Mouse (Mus musculus) CH12.LX (cell line): ENCODE results near the gene Ist1.

Source experiments
- ETS1 ChIP-seq: conservative IDR thresholded peaks from 2 replicates; pipeline ENCODE4 v1.6.1; 2012; ENCODE audit warnings: low read depth, mild to moderate bottlenecking, inconsistent platforms, low read length, improper control_type of control experiment, moderate library complexity
- MAFK ChIP-seq: IDR thresholded peaks from 2 replicates; pipeline ENCODE4 v1.6.1; 2011; ENCODE audit warnings: low read length, improper control_type of control experiment; ENCODE audit not compliant: insufficient replicate concordance
- ZNF384 ChIP-seq: IDR thresholded peaks from 2 replicates; pipeline ENCODE4 v1.6.1; 2012; ENCODE audit warnings: low read depth, low read length, improper control_type of control experiment, inconsistent platforms

- TF ChIP-seq MAFK = no peak
- TF ChIP-seq ETS1 = no peak
- TF ChIP-seq ZNF384 = no peak
Measured at GRCm38 (mm10) chr8:109712521-109712920, 19.5 kb upstream of the Ist1 start.
